Mouse (Mus musculus) layer of hippocampus, adult 9-11 months (tissue): Measurements from ENCODE around the gene Ces1h.
"Not testable (repeated sequence)": the region's sequence is repeated elsewhere in the genome, so short reads cannot be mapped to it uniquely, and the experiment has no call there.

ENCODE experiments used
- DNase-seq: peaks from one replicate; pipeline ENCODE4 v3.0.0; 2022

Ces1h gene

DNA sequence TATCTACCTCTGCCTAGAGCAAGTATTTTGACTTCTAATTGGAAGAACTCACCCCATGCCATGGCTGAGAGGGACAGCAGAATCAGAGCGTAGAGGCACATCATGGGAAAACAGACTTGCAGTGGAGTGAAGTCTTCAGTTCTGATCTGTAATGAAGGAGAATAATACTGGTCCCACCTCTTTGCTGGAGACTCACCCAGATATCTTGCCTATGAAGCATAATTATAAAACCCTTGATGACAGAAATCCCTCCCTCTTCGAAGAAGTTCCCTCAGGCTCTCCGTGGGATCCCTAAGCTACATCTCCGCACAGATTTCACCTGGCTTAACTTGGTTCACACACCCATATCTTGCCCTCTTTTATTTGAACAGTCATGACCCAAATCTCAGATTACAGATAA is at the start of gene Ces1h:
Gene Ces1h (minus strand): TSS at position 101 of the 400 bp plus-strand sequence.
- DNase-seq = no peak

DNA sequence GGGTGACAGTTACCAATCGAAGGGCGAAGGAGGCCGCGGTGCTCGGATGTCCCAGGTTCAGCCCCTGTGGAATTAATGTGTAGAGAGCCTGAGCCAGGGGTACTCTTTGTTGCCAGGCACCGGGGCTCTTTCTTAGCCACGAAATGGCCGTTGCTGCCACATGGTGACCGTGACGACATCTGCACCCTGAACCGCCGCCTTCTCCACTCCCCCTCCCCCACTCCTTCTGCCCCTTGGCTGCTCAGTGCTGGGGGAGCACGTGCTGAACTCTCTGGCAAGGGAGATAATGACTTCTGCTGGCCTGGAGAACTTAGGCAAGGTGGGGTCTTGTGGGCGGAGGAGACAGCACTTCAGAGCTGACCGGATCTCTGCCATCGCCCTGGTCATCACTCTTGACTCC is 47.7 kb upstream of the Ces1h start:
- DNase-seq = no peak

DNA sequence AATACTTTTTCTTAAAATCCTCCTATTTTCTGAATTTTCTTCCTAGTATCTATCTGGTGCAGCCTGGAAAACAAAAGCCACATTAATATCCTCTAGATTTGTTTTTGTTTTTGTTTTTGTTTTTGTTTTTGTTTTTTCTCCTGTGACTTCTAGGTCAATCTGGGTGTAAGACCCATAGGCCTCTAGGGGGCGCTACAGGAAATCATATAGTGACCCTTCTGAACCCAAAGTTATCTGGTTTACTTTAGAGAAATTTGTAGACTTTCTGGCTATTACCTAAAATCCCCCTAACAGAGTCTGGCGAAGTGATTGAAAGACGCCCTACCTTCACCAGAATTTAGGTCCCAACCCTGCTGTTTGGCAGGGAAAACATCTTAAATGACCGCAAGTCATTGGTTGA is 35.9 kb upstream of the Ces1h start:
- DNase-seq = no peak

DNA sequence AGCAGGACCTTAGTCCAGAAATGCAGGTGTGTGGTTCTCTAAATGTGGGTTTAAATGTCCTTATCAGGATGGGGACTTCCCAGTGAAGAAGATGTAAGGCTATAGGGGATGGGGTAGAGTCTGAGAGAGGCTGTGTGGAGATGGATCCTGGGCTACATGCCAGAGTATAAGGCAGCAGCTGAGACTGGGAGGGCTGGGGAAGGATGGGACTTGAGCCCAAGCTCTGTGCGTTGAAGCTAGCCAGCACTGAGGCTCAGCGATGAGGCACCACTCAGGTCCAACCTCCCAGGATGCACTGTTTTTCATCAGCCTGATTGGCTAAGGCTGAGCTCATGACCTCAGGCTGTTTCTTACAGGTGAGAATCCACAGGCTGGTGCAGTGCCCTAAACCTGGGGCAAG is 29.3 kb upstream of the Ces1h start:
- DNase-seq = no peak

DNA sequence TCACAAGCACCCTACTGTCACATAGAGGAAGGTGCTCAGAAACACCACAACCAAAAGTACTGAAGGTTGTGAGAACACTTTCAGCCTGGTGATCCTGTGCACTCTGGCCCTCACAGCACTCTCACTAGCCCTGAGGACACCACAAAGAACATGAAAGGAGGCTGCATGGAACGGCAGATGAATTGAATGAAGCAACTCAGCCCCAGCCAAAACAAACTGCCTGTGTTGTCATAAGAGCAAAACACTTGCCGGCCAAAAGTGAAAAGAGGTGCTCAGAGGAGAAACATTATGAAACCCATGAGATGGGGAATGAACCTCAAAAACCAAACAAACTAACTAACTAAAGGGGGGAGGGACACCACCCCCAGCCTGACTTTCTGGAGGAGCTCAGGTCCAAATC is 20.2 kb upstream of the Ces1h start:
- no peak for DNase-seq

DNA sequence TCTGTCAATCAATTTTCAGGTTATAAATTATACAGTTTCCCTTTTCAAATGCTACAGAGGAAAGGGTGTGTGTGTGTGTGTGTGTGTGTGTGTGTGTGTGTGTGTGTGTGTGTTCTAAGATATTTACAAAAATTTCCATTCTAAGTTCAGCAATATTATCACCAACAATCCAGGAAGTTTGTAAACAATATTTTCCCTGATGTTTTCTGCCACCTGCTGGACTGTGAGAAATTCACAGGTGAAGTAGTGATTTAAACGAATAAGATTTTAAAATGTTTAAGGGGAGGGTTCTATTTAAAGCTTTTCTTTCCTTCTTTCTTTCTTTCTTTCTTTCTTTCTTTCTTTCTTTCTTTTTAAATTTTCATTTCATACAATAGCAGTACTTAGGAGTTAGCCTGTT is 18.5 kb upstream of the Ces1h start:
- no peak for DNase-seq

DNA sequence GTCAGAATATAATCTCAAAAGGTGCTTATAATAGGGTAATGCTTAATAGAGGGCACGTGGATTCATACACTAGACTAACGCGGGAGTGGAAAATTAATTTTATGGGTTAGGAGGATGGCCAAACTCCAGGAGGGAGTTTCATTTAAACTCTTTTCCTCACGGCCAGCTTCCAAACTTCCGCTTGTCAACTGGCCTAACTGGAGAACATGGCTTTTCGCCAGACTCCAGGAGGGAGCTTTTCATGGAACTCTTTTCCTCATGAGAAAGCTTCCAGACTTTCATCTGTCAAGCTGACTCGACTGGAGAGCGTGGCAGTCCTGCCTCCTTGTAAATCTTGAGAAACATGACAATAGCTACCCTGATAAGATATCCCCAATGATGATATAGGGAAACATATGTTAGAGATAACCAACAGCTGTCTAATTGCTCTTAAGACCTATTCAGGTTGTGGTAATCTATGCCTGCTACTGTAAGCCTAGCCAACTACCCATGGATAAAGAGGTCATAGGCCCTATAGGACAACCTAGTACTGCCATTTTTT is 14.6 kb upstream of the Ces1h start:
- DNase-seq = not testable (repeated sequence)

DNA sequence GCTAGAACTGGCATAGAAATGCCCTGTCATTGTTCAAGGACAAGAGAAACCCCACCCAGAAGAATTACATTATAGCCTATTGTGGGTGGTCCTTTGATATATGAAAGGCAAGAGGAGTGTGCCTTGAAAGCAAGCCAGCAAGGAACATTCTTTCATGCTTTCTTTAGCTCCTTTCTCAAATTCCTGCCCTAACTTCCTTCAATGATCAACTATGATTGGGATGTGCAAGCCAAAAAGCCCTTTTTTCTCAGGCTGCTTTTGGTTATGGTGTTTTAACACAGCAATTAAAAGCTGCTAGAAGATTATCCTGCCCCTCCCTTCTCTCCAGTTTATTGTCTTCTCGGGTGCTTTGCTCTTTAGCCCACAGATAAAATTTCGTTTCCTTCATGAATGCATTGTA is 10.0 kb downstream of the Ces1h start:
- no peak for DNase-seq

DNA sequence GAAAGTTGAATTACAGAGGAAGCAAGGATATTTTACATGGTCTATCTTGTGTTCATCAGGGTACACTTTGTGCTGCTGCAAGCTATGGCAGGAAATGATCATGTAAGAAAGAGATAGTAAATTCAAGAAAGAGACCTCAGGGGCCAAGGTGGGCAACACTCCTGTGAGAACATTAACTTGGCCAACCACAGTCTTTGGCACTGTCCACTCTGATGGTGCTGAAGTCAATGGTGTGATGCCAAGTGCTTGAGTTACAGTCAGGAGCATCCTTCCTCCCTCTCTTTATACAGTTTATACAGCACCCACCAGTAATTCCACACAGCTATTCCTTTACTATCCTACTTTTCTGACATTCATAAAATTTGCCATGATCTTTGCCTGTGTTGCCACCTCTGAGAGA is 19.4 kb downstream of the Ces1h start:
- DNase-seq = no peak

DNA sequence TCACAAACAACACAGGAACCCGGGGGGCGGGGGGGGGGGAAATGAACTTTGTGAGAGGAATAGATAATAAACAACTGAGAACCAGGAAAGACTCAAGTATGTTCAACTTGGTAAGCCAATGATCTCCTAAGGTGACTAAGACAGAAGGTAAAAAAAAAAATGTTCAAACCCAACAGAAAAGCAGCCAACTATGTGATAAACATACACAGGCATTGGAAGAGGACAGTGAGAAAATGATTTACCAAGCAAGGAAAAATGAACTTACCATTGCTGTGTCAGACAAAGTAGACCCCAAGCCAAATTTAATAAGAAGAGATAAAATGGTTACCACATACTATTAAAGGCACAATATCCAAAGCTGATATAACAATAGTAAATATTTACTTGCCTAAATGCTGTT is 40.0 kb downstream of the Ces1h start:
- DNase-seq = no peak

DNA sequence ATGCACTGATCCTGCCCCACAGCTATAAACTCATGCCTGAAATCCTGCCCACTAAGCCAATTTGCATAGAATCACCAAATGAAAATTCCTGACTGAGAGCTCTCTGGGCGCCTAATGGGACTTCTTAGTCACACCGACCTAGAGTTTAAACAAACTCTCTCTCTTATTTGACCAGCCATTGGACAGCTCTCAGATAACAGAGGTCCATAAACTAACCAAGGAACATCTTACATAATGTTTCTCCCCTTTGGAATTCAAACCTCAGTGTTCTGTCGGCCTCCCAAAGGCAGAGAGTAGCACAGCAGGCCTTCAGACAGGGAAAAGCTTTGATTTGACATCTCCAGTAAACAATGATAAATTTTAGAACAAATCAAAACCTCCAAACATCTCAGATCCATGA is 42.3 kb downstream of the Ces1h start, which contains the start of gene Ces1g:
Gene Ces1g (minus strand): TSS at position 102 of the 400 bp plus-strand sequence.
- DNase-seq = no peak

DNA sequence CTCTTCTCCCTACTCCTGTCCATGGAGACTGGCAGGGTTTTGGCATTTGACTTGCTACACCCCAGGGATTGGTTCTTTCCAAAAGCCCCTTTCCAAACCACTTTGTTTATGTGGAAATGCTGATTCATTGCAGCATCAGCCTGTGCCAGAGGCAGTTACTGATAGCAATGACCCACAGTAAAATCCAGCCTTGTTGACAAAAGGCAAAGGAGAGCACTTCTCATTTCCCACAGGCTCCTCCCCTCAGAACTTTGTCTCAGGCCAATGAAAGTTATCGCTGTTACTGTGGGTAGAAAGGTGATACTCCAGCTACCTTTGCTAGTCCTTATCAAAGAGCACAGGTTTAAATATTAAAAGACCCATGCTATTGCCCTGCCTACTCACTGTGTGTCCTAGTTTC is 46.8 kb downstream of the Ces1h start:
- no peak for DNase-seq

DNA sequence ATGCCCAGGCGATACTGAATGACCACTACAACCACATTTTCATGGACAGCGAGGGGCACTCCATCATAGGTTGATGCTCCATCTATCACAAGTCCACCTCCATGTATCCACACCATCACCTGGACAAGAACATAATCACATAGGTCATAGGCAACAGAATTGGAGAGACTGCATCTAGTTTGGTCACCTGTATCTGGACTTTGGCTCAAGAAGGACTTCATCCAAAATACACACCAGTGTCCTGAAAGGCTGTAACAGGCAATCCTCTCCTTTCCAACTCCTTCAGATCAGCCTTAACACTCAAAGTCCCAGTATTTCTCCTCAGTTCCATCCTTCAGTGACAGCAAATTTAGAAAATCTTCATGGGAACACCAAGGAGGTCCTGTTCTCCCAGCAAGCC is 48.4 kb downstream of the Ces1h start:
- no peak for DNase-seq

DNA sequence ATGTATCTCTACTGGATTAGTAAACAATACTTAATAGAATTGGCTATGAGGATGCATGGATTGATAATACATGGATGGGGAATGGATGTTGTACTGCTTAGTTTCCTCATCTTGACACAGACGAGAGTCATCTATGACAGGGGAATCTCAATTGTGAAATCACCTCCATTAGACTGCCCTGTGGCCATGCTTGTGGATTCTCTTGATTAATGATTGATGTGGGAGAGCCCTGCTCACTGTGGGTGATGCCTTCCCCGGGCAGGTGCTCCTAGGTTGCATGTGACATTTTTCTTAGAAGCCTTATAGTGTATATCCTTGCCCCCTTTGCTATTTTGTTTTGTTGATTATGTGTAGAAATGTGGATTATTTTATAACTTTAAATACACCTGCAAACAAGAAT is 54.4 kb downstream of the Ces1h start:
- DNase-seq = no peak

DNA sequence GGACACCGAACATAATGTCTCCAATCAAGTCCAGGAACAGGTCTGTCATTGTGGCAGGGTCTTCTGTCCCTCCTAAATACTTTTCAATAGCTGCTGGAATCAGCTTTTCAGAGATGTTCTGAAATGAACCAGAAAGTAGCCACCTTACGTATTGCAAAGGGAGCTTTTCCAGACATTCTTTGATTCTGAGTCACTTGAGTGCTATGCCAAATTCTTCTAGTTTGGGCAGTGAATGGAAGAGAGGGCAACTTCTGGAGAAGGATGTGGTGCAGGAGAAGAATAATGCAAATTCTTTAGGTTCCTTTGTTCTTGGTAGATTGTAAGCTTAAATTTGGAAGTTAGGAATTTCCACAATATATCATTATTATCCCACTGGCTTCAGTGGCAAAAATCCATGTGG is 62.5 kb downstream of the Ces1h start:
- DNase-seq = no peak

DNA sequence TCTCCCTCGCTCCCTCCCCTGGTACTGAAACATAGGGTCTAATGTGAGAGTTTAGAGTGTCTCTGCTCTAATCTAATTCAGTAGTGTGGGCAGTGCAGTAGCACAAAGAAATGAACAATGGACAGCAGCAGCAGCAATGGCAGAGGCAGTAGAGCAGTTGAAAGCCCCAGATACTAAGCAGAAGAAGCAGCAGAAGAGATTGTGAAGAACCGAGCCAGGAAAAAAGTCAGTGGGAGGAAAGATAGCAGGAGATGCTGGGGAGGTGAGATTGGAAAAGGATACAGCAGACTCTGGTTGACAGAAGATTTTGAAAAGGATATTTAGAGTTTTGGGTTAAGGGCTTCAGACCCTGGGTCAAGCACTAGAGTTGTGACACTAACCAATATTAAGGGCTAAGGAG is 64.0 kb downstream of the Ces1h start:
- no peak for DNase-seq
